Mouse (Mus musculus): Measurements from ENCODE around the gene 1700020N15Rik.
"Not testable (repeated sequence)": the region's sequence is repeated elsewhere in the genome, so short reads cannot be mapped to it uniquely, and the experiment has no call there.

1700020N15Rik gene

GRCm38 (mm10) chrX:69945000-69945399, at the start of gene 1700020N15Rik:
1700020N15Rik (plus strand) TSS chrX:69945300.
- DNase-seq (ENCODE audit: low read depth): not testable (repeated sequence)

DNA sequence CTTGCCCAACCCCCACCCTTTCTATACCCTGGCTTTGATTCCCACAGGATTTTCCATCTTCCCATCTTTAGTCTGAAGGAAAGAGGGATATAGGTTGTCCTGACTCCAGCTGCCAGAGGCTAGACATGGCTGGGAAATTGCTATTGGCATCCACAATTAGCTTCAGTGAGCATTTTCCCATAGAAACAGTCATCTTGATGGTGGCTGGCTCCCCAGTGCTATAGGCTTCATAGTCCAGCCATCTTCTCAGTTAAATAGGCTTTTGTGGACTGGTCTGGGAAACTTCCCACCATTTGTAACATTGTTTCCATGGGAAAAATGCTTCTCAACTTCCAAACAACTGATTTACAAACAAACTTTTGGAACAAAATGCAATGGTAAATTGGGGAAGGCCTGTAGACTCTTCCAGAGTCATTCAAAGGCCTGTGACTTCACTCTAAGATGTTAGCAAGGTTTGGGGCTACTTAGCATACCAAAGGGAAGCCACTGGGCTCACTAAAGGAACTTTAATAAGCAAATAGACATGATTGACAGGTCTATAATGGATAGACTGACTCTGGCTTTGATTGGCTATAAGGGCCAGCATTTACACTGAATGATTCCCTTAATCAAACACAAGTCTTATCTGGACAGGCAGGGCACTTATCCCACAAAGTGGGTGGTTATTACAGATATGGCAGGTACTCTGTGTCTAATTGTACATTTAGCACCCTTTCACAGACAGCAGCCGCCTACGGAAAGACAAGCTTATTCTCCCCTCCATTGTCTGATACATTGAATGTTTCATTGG, 31.9 kb downstream of the 1700020N15Rik start:
- no peak for DNase-seq (ENCODE audit: low read depth)

Measured in induced T-regulatory cell, adult 2 months (primary cell).